Mouse (Mus musculus) olfactory bulb, adult 2 months (tissue): ENCODE measurements at regions not wholly inside any gene's neighbourhood (a gene's known extent, or its start where the extent isn't known, plus 50 kb on each side); places are given as distances from the start of the nearest gene placed in this dataset.

ENCODE experiments used
- CTCF ChIP-seq: fragments of 200-500 bp; IDR thresholded peaks from 2 replicates; pipeline ENCODE4 v1.5.1; 2012; ENCODE audit warnings: low read depth, mild to moderate bottlenecking, low read length, moderate library complexity; ENCODE audit not compliant: insufficient read depth
- POLR2A ChIP-seq: fragments of 200-500 bp; IDR thresholded peaks from 2 replicates; pipeline ENCODE4 v1.6.1; 2012; ENCODE audit warnings: mild to moderate bottlenecking, low read depth, low read length, moderate library complexity; ENCODE audit not compliant: insufficient read depth

- TF ChIP-seq CTCF: no peak
- no peak for TF ChIP-seq POLR2A
Measured at GRCm38 (mm10) chr14:105819534-105819933, 77.1 kb downstream of the Spry2 start.
